Mouse (Mus musculus) brain, embryonic 14.5 days (tissue): ENCODE results near the gene Mpped2.

Experiments
- CTCF ChIP-seq: fragments of 200-500 bp; IDR thresholded peaks from 2 replicates; pipeline ENCODE4 v1.5.1; 2012; ENCODE audit warnings: inconsistent platforms, mild to moderate bottlenecking, moderate library complexity, borderline replicate concordance; ENCODE audit not compliant: insufficient read depth, insufficient read length; ENCODE audit errors: extremely low read depth
- POLR2A ChIP-seq: fragments of 200-500 bp; IDR thresholded peaks from 2 replicates; pipeline ENCODE4 v1.6.1; 2012; ENCODE audit warnings: mild to moderate bottlenecking, inconsistent platforms, borderline replicate concordance; ENCODE audit not compliant: poor library complexity, insufficient read depth, insufficient read length, severe bottlenecking; ENCODE audit errors: extremely low read depth

DNA sequence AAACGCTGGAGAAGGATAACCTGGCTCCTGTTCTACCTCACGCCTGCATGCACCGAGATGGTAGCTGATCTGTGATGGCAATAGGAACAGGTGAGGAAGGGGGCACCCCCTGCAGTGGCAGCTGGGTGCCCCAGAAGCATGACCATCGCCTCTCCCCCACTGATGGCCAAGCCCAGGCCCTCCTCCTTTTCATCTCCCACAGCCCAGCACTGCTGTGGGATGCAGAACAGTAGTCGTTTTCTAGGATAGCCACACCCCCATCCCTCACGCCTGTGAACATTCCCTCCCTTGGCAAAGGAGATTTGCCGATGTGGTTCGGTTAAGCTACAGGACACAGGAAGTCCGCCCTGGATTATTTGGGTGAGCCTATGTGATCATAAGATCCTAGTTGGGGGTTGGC lies 151.1 kb downstream of the Mpped2 start:
- no peak for TF ChIP-seq POLR2A
- no peak for TF ChIP-seq CTCF
